Mouse (Mus musculus): ENCODE measurements around the gene Slc9a9. TPM values are rescaled to one million over a fixed set of nuclear protein-coding genes. Genes with fewer than 3 reads are reported as not detected.

Gene Slc9a9
- polyA plus RNA-seq, 1 experiment from 2014 or later: 5.3 TPM

GRCm38 (mm10) chr9:94803073-94803472, 133.4 kb downstream of the Slc9a9 start:
- Histone ChIP-seq H3K4me2 (replicated peaks) (no peak overlapping the region), H3K27ac (replicated peaks) (no peak overlapping the region)

GRCm38 (mm10) chr9:94805506-94805905, 135.8 kb downstream of the Slc9a9 start:
- 70% methylated on average over 8 of the region's 8 CpGs for WGBS
- no peak overlapping the region for H3K9ac ChIP-seq (replicated peaks)
- ATAC-seq (ENCODE audit: low FRiP score, low read depth): no peak
- no peaks in the 10 kb centered on the region for H3K36me3 ChIP-seq
- H3K4me3 ChIP-seq: no peak overlapping the region
- no peak overlapping the region for H3K27ac ChIP-seq (replicated peaks)
- H3K27me3 ChIP-seq: no peaks in the 10 kb centered on the region
- no peak overlapping the region for H3K4me2 ChIP-seq (replicated peaks)
- no peaks in the 10 kb centered on the region for H3K4me1 ChIP-seq
- no peaks in the 10 kb centered on the region for H3K9me3 ChIP-seq

More at GRCm38 (mm10) chr9:94803073-94803472, 133.4 kb downstream of the Slc9a9 start:
- H3K4me3 ChIP-seq: no peak overlapping the region
- no peaks in the 10 kb centered on the region for H3K4me1 ChIP-seq
- no peak for ATAC-seq (ENCODE audit: low FRiP score, low read depth)
- no peaks in the 10 kb centered on the region for H3K27me3 ChIP-seq
- no peaks in the 10 kb centered on the region for H3K9me3 ChIP-seq
- H3K9ac ChIP-seq (replicated peaks): no peak overlapping the region
- no peaks in the 10 kb centered on the region for H3K36me3 ChIP-seq

DNA sequence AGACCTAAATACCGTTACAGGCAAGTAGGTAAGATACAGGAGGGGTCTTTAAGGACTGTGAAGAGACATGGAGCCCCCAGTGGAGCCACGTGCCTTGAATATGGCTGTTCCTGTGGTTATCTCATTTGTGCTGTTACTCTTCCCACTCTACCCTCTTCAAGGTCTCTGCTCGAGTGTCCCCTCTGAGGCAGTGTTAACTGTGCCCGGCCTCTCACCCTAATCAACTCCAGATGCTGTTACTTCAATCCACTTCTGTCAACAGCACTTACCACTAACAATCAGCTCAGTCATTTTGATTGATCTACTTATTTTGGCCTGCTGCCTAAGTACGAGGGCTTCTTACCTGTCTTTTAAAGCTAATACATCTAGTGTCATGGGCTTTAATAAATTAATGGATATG, 145.8 kb downstream of the Slc9a9 start:
- ATAC-seq (ENCODE audit: low FRiP score, low read depth): no peak
- Histone ChIP-seq H3K36me3 (no peaks in the 10 kb centered on the region), H3K4me3 (no peak overlapping the region), H3K4me2 (replicated peaks) (no peak overlapping the region), H3K4me1 (no peaks in the 10 kb centered on the region), H3K27me3 (no peaks in the 10 kb centered on the region), H3K9me3 (no peaks in the 10 kb centered on the region), H3K9ac (replicated peaks) (no peak overlapping the region), H3K27ac (replicated peaks) (no peak overlapping the region)
- WGBS: 65% methylated on average over 5 of the region's 5 CpGs

GRCm38 (mm10) chr9:94821268-94821667, 151.6 kb downstream of the Slc9a9 start:
- Histone ChIP-seq H3K27ac (replicated peaks) (no peak overlapping the region), H3K9me3 (no peaks in the 10 kb centered on the region), H3K4me1 (no peaks in the 10 kb centered on the region), H3K4me3 (no peak overlapping the region), H3K36me3 (no peaks in the 10 kb centered on the region), H3K27me3 (no peaks in the 10 kb centered on the region), H3K4me2 (replicated peaks) (no peak overlapping the region), H3K9ac (replicated peaks) (no peak overlapping the region)
- 86% methylated on average over 1 of the region's 1 CpGs for WGBS
- no peak for ATAC-seq (ENCODE audit: low FRiP score, low read depth)

GRCm38 (mm10) chr9:94833836-94834235, 164.1 kb downstream of the Slc9a9 start:
- H3K4me3 ChIP-seq: no peak overlapping the region
- peaks cover 7% of the 10 kb centered on the region; the same call in 1 of the 2 replicates for H3K4me1 ChIP-seq
- no peak overlapping the region for H3K27ac ChIP-seq (replicated peaks)
- H3K9me3 ChIP-seq: no peaks in the 10 kb centered on the region
- ATAC-seq (ENCODE audit: low FRiP score, low read depth): no peak
- 81% methylated on average over 1 of the region's 1 CpGs for WGBS
- no peaks in the 10 kb centered on the region for H3K27me3 ChIP-seq
- H3K4me2 ChIP-seq (replicated peaks): no peak overlapping the region
- H3K36me3 ChIP-seq: no peaks in the 10 kb centered on the region
- H3K9ac ChIP-seq (replicated peaks): no peak overlapping the region

- 0 out of 2 replicates have a peak, but pooled peaks have one; percentile 38 for ATAC-seq (ENCODE audit: low FRiP score, low read depth)
- 97% methylated on average over 15 of the region's 15 CpGs for WGBS
Measured at GRCm38 (mm10) chr9:94837384-94837783, 167.7 kb downstream of the Slc9a9 start.

GRCm38 (mm10) chr9:94838479-94839031, 168.8 kb downstream of the Slc9a9 start:
- Histone ChIP-seq H3K9me3 (no peaks in the 10 kb centered on the region), H3K4me3 (no peak overlapping the region), H3K9ac (replicated peaks) (no peak overlapping the region), H3K4me2 (replicated peaks) (no peak overlapping the region), H3K27me3 (no peaks in the 10 kb centered on the region), H3K4me1 (peaks cover 13% of the 10 kb centered on the region; the same call in 1 of the 2 replicates), H3K36me3 (no peaks in the 10 kb centered on the region), H3K27ac (replicated peaks) (no peak overlapping the region)
- 54% methylated on average over 8 of the region's 8 CpGs for WGBS
- ATAC-seq (ENCODE audit: low FRiP score, low read depth): peak; percentile 48

More at GRCm38 (mm10) chr9:94837384-94837783, 167.7 kb downstream of the Slc9a9 start:
- Histone ChIP-seq H3K9ac (replicated peaks) (no peak overlapping the region), H3K4me1 (peaks cover 13% of the 10 kb centered on the region; the same call in 1 of the 2 replicates), H3K36me3 (no peaks in the 10 kb centered on the region), H3K27me3 (no peaks in the 10 kb centered on the region), H3K9me3 (no peaks in the 10 kb centered on the region), H3K4me3 (no peak overlapping the region), H3K4me2 (replicated peaks) (no peak overlapping the region), H3K27ac (replicated peaks) (no peak overlapping the region)

GRCm38 (mm10) chr9:94839204-94839603, 169.5 kb downstream of the Slc9a9 start:
- Histone ChIP-seq H3K9ac (replicated peaks) (no peak overlapping the region), H3K4me1 (peaks cover 13% of the 10 kb centered on the region; the same call in 1 of the 2 replicates), H3K9me3 (no peaks in the 10 kb centered on the region), H3K27me3 (no peaks in the 10 kb centered on the region), H3K4me2 (replicated peaks) (no peak overlapping the region), H3K4me3 (no peak overlapping the region), H3K27ac (replicated peaks) (no peak overlapping the region), H3K36me3 (no peaks in the 10 kb centered on the region)
- WGBS: 47% methylated on average over 11 of the region's 11 CpGs
- ATAC-seq (ENCODE audit: low FRiP score, low read depth): peak; percentile 59

DNA sequence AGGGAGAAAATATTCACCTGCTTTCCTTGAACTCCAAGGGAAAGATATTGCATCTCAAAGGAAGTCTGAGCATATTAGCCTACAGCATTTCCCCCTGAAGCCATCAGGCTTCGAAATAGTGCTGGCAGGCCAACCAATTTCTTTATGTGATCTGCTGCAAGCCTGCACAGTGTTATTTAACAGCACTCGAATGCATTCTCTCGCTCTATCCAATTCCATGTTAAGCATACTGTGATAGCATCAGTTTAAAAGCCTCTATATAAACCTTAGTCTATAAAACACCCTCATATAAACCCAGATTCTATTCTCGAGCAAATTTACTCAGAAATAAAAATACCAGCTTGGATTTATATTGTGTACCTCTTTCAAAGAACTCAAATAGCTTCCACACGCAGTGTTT, 170.7 kb downstream of the Slc9a9 start:
- no peak overlapping the region for H3K9ac ChIP-seq (replicated peaks)
- H3K27me3 ChIP-seq: no peaks in the 10 kb centered on the region
- no peaks in the 10 kb centered on the region for H3K9me3 ChIP-seq
- H3K36me3 ChIP-seq: no peaks in the 10 kb centered on the region
- no peak overlapping the region for H3K4me2 ChIP-seq (replicated peaks)
- no peak for ATAC-seq (ENCODE audit: low FRiP score, low read depth)
- no peak overlapping the region for H3K4me3 ChIP-seq
- no peak overlapping the region for H3K27ac ChIP-seq (replicated peaks)
- peaks cover 13% of the 10 kb centered on the region; the same call in 1 of the 2 replicates for H3K4me1 ChIP-seq
- WGBS: 81% methylated on average over 5 of the region's 5 CpGs

GRCm38 (mm10) chr9:94840972-94841371, 171.3 kb downstream of the Slc9a9 start:
- Histone ChIP-seq H3K27ac (replicated peaks) (no peak overlapping the region), H3K27me3 (no peaks in the 10 kb centered on the region), H3K4me2 (replicated peaks) (no peak overlapping the region), H3K36me3 (no peaks in the 10 kb centered on the region), H3K4me1 (peaks cover 13% of the 10 kb centered on the region; the same call in 1 of the 2 replicates), H3K9ac (replicated peaks) (no peak overlapping the region), H3K4me3 (no peak overlapping the region), H3K9me3 (no peaks in the 10 kb centered on the region)
- 92% methylated on average over 4 of the region's 4 CpGs for WGBS
- ATAC-seq (ENCODE audit: low FRiP score, low read depth): no peak

DNA sequence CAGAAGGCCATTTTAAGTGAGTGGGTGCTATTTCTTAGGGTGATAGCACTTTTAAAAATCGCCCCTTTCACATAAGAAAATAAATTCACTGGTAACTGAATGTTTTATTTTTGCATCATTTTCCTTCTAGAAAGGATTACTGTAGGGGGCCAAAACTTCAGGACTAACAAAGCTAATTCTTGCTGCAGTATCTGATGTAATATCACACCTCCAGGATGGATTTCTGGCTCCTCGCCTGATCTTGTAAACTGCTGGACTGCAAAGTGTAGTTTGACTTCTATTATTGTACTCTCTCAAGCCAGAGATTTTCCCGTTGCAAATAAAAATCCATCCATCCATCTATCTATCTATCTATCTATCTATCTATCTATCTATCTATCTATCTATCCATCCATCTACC, 174.5 kb downstream of the Slc9a9 start:
- WGBS: 85% methylated on average over 3 of the region's 3 CpGs
- no peaks in the 10 kb centered on the region for H3K36me3 ChIP-seq
- H3K27ac ChIP-seq (replicated peaks): no peak overlapping the region
- no peak for ATAC-seq (ENCODE audit: low FRiP score, low read depth)
- no peak overlapping the region for H3K9ac ChIP-seq (replicated peaks)
- no peaks in the 10 kb centered on the region for H3K27me3 ChIP-seq
- 0 out of 2 replicates have a peak, but pooled peaks cover 3% of the 10 kb centered on the region for H3K9me3 ChIP-seq
- H3K4me3 ChIP-seq: no peak overlapping the region
- no peak overlapping the region for H3K4me2 ChIP-seq (replicated peaks)
- peaks cover 2% of the 10 kb centered on the region; the same call in 1 of the 2 replicates for H3K4me1 ChIP-seq

DNA sequence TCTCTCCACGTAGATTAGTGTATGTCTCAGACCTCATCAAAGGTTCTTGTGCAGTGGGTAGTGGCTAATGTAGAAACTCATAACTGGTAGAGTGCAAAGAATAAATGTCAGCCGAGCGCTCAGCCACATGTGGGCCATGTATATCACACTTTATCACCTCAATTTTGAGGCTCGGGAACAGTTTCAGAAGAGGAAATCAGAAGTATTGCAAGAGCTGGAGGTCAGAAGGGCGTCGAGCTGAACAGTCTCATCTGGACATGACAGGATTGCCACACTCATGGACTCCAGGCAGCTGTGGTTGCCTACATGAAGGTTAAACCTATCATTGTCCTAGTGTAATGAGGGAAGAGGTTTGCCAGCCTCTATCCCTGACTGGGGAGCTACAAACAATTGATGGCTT, 177.9 kb downstream of the Slc9a9 start:
- 0 out of 2 replicates have a peak, but pooled peaks cover 3% of the 10 kb centered on the region for H3K9me3 ChIP-seq
- WGBS: 93% methylated on average over 6 of the region's 6 CpGs
- no peaks in the 10 kb centered on the region for H3K36me3 ChIP-seq
- no peak overlapping the region for H3K27ac ChIP-seq (replicated peaks)
- ATAC-seq (ENCODE audit: low FRiP score, low read depth): no peak
- H3K4me1 ChIP-seq: no peaks in the 10 kb centered on the region
- H3K27me3 ChIP-seq: no peaks in the 10 kb centered on the region
- no peak overlapping the region for H3K4me3 ChIP-seq
- H3K9ac ChIP-seq (replicated peaks): no peak overlapping the region
- H3K4me2 ChIP-seq (replicated peaks): no peak overlapping the region

DNA sequence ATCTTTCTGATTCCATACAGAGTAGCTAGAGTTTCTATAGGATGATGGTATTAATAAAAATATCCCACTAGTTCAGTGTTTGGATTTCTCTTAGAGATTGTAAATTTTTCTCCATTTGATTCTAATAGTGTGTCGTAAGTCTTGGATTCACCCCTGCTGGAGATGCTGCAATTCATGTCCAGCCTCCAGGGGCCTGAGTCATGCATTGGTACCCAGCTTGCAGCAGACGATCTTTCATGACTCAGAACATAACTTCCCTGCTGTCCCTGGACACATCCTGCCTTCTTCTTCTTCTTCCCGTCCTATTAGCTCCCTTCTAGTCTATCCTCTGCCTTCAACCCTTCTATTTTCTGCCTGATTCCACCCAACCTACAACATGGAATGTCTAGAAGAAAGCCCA, 181.8 kb downstream of the Slc9a9 start:
- ATAC-seq (ENCODE audit: low FRiP score, low read depth): no peak
- Histone ChIP-seq H3K9me3 (0 out of 2 replicates have a peak, but pooled peaks cover 3% of the 10 kb centered on the region), H3K4me3 (no peak overlapping the region), H3K4me1 (0 out of 2 replicates have a peak, but pooled peaks cover 3% of the 10 kb centered on the region), H3K4me2 (replicated peaks) (no peak overlapping the region), H3K27ac (replicated peaks) (no peak overlapping the region), H3K36me3 (no peaks in the 10 kb centered on the region), H3K27me3 (no peaks in the 10 kb centered on the region), H3K9ac (replicated peaks) (no peak overlapping the region)
- WGBS: 75% methylated on average over 3 of the region's 3 CpGs

All from midbrain, embryonic 12.5 days (tissue).